Mouse (Mus musculus) large intestine, adult 2 months (tissue): Measurements from ENCODE around the gene Mmp27. TPM values are rescaled to one million over a fixed set of nuclear protein-coding genes. Genes with fewer than 3 reads are reported as not detected.
A peak's percentile ranks its signal among the peaks of the same experiment; 100 is the strongest.

Experiments used
- DNase-seq: peaks from one replicate; pipeline ENCODE4 v3.0.0-alpha.2; 2012; ENCODE audit warnings: low read depth, low spot score
- WGBS: fragments of 180-500 bp; shearing (Covaris S2); methylation state at CpG from one replicate; pipeline ENCODE4 v1.1.7; 2018; 5-methylcytosine and 5-hydroxymethylcytosine counted together
- polyA plus RNA-seq: library from polyadenylated mRNA; depleted of rRNA; stranded (reverse); fragments of >200 nt; gene quantifications from 2 replicates; pipeline ENCODE4 v1.2.3, GENCODE M21; 2012; rRNA removed

The Mmp27 gene
- polyA plus RNA-seq, result not detected in 2 replicates

DNA sequence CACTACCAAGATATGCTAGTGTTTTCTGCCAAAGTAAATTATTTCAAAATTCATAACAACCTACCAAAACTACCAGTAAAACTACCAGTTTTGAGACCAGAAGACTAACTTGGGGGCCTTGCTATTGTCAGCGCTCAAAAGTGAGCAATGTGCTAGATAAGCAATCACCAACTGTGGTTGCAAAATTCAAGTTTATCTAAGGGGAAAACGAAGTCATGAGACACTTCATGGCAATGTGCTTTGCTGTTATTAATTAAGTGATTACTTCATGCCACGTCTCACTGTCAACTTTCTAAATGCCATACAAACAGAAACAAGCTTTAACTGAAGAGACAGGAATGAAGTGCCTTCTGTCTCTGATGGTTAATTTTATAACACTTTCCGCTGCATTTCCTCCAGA lies at the start of gene Mmp27:
Mmp27 (plus strand) TSS at position 235 of the 400 bp plus-strand sequence.
- 22% methylated on average over 4 of the region's 4 CpGs for WGBS
- no peak for DNase-seq

- DNase-seq, result no peak
- WGBS, result 48% methylated on average over 4 of the region's 4 CpGs
Measured at GRCm38 (mm10) chr9:7526255-7526940, 44.8 kb upstream of the Mmp27 start.

DNA sequence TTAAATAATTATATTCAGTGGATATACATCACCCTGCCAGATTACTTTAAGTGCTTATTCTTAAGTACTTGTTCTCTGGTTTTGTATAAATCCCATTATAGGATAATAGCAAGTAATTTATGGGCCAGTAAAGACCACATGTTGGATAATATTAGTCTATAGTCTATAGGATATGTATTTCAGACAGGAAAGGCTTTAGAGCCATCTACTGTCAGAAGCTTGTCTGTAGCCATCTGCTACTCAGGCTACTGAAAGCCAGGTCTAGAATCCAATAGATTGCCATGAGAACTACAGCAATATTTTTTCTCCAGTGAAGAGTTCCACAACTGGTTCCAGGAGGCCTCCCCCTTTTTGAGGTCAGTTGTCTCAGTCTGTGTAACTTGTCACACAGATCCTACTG lies 28.4 kb upstream of the Mmp27 start:
- no peak for DNase-seq

DNA sequence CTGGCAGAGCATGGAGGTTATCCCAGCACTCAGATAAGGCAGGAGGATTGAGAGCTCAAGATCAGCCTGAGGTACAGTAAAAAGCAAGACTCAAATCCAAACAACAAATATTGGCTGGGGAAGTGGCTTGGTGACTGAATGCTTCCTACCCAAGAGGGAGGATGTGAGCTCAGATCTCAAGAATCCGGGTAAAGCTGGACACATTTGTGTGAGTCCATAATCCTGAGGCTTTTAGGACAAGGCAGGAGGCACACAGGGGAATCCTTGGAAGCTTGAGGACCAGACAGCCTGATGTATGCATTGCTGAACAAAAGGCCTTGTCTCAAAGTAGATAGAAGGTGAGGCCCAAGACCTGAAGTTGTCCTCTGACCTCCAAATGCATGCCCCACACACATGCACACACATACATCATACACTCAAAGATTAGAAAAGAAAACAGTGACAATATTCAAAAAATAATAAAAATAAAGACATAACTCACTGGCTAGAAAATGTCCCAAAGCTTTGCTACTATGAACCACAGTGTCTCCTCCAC lies 26.2 kb upstream of the Mmp27 start:
- 55% methylated on average over 1 of the region's 1 CpGs for WGBS
- no peak for DNase-seq

DNA sequence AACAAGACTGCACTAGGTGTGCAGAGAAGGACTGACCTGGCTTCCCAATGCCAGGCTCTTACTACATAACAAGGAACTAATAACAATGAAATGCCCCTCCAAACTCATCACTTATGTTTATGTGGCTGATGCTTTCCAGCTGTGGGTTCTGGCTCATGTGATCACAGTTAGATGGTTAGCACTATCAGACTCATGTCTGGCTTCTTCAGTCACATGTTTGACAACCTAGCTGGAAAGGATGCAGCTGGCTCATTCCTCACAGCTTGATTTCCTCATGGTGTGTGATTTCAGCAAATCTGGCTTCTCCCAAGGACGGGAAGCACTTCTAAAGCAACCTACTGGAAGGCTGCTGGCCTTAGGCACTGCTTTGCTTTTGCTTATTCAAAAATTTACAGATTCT lies 25.7 kb upstream of the Mmp27 start:
- no peak for DNase-seq
- WGBS, result 43% methylated on average over 1 of the region's 1 CpGs

- no peak for DNase-seq
- WGBS, result 88% methylated on average over 7 of the region's 7 CpGs
Measured at GRCm38 (mm10) chr9:7545920-7546319, 25.3 kb upstream of the Mmp27 start.

- DNase-seq, result no peak
Measured at GRCm38 (mm10) chr9:7551943-7552342, 19.3 kb upstream of the Mmp27 start.

DNA sequence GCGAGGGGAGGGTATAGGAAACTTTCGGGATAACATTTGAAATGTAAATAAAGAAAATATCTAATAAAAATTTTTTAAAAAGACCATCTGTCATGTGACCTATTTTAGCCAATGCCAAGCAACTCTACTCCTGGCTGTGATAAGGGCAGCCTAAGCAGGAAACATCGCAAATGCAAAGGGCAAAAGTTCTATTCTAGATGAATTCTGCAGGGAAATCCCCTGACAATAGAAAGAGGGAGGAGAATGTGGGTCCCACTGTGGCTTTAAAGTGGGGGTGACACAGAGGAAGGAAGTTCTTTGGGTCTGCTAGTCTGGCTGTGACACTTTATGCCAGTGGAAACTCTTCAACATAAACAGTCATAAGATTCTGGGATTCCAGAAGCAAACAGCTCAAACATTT lies 17.7 kb upstream of the Mmp27 start:
- 52% methylated on average over 3 of the region's 3 CpGs for WGBS
- no peak for DNase-seq

DNA sequence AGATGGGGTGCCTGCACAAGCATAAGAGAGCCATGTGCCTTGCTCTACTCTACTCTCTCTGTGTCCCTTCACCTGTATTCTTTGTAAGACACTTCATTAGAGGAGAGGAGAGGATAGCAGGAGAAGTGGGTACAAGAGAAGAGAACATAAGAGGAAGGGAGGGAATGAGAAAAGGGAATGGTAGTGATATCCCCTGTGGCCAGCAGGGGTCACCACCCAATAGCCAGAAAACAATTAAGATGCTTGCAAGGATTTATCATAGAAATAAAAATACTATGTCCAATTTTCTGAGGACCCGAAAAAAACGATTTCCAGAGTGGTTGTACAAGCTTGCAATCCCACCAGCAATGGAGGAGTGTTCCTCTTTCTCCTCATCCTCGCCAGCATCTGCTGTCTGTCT lies 16.8 kb upstream of the Mmp27 start:
- 34% methylated on average over 3 of the region's 3 CpGs for WGBS
- peak; percentile 4 for DNase-seq

DNA sequence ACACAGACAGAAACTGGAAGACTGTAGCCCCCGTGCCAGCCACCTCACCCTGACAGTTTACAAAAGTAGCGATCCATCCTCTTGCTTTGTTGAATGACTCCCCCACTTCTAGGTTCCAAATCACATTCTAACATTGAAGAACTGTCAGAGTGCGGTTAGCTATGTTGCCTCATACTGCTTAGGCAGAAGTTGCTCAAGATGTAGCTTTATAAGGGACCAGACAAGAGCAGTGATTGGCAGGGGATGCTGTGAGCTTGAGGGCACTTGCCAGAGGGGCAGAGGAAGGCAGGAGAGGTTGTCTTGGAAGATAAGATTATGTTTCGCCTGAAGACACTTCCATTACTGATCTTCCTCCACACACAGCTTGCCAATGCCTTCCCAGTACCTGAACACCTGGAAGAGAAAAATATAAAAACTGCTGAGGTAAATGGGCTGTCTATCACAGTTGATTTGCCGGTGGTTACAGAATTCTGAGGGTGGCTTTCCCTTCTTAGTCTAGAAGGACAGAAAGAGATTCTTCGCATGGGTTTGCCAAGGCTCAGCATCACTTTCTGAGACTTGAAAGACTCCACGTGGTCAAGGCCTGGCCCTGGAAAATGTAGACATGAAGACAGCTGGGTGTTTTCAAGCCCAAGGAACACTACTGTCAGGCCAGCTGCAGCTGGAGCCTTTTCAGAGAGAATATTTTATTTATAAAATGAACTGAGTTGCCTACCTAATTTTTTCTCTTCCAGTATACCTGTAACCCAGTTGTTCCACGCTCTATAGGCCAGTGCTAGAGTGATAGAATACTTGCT lies 12.8 kb upstream of the Mmp27 start, which contains the start of gene Mmp8:
Mmp8 (plus strand) TSS at position 236 of the 797 bp plus-strand sequence.
- WGBS, result 69% methylated on average over 8 of the region's 8 CpGs

DNA sequence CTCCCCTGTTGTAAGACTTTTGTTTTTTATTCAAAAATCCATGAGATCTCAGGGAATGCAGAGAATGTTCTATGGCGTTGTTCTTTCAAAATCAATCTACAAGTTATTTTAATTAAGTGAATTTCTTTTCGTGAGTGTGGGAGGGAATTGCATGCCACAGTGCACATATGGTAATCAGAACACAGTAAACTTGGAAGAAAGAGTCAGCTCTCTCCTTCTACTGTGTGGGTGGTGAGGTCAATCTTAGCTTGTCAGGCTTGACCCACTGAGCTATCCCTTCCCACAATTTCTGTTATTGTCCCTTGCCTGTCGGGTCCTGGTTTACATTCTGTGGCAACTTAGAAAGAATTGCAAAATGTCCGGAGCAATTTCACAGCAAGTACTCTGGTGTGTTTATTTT lies 11.2 kb upstream of the Mmp27 start:
- DNase-seq, result no peak
- WGBS, result 69% methylated on average over 4 of the region's 4 CpGs

More for the DNA sequence above, 12.8 kb upstream of the Mmp27 start, which contains the start of gene Mmp8:
- DNase-seq, result no peak

GRCm38 (mm10) chr9:7567376-7567775 lies 3.8 kb upstream of the Mmp27 start:
- WGBS, result 45% methylated on average over 7 of the region's 7 CpGs
- DNase-seq, result no peak

- no peak for DNase-seq
- WGBS, result 55% methylated on average over 2 of the region's 2 CpGs
Measured at GRCm38 (mm10) chr9:7567923-7568322, 3.3 kb upstream of the Mmp27 start.

GRCm38 (mm10) chr9:7570485-7570884 lies 711 bp upstream of the Mmp27 start:
- 64% methylated on average over 1 of the region's 1 CpGs for WGBS
- DNase-seq, result no peak

- WGBS, result 83% methylated on average over 7 of the region's 7 CpGs
- DNase-seq, result no peak
Measured at GRCm38 (mm10) chr9:7572188-7572587, 992 bp downstream of the Mmp27 start.

- no peak for DNase-seq
- 20% methylated on average over 2 of the region's 2 CpGs for WGBS
Measured at GRCm38 (mm10) chr9:7572663-7573308, 1.6 kb downstream of the Mmp27 start.

- DNase-seq, result no peak
- 72% methylated on average over 3 of the region's 3 CpGs for WGBS
Measured at GRCm38 (mm10) chr9:7575526-7575925, 4.3 kb downstream of the Mmp27 start.

DNA sequence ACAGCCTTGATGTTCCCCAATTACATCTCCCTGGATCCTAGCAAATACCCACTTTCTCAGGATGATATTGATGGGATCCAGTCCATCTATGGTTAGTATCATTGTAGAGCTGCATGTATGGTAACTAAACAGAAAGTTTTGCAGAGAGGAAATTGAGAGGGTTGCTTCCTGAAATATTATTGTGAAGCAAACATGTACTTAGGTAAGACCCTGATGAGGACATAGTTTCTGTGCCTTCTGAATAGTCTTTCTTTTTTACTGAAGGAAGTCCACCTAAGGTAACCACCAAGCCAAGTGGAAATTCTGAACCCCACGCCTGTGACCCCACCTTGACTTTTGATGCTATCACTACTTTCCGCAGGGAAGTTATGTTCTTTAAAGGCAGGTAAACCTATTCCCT lies 6.2 kb downstream of the Mmp27 start:
- no peak for DNase-seq
- WGBS, result 89% methylated on average over 2 of the region's 2 CpGs

DNA sequence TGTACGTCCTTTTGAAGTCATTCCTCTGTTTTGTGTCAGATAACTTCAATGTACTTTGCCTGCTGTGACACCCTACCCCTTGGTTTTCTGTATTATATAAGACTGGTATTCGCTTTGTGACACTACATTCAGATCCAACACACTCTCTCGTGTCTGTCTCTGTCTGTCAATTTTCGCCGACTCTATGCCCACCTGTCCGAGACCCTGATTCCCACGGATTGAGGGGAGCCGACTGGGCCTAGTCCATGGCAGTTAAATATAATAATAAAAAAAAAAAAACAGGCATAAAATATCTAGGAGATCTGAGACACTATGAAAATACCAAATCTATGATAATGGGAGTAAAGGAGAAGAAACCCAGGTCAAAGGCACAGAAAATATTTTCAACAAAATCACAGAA lies 18.9 kb downstream of the Mmp27 start:
- WGBS, result 74% methylated on average over 8 of the region's 8 CpGs
- no peak for DNase-seq

GRCm38 (mm10) chr9:7593272-7593812 lies 22.1 kb downstream of the Mmp27 start:
- 91% methylated on average over 3 of the region's 3 CpGs for WGBS
- DNase-seq, result no peak
